Mouse (Mus musculus): ENCODE data around the gene Scamp1. TPM values are rescaled to one million over a fixed set of nuclear protein-coding genes. Genes with fewer than 3 reads are reported as not detected.

The Scamp1 gene
- polyA plus RNA-seq, 1 experiment from 2014 or later = 32.5 TPM

DNA sequence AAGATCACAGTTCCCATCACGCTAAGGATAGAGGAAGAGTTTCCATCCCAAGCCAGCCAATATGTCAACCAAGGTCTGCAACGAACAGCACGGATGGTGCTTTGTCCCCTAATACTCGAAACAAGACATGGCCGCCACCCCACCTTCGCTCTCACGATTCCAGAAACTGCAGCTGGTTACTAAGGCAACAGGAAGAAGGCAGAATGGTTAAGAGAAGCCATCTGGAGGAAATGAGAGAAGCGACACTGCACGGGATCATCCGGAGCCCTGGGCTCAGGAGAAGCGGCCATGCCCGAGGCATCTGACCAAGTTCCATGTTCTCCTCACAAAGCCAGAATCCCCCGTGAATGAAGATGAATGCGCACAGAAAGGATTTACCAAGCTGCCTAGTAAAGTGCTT, 62.0 kb downstream of the Scamp1 start:
- H3K36me3 ChIP-seq = peaks cover 32% of the 10 kb centered on the region
- H3K4me1 ChIP-seq = 0 out of 2 replicates have a peak, but pooled peaks cover 4% of the 10 kb centered on the region
- H3K4me3 ChIP-seq = no peak overlapping the region
- no peak for ATAC-seq (ENCODE audit: insufficient number of reproducible peaks, insufficient read depth, low FRiP score, low TSS enrichment, low read depth)
- H3K27me3 ChIP-seq = no peaks in the 10 kb centered on the region
- no peak overlapping the region for H3K9ac ChIP-seq
- WGBS = 55% methylated on average over 14 of the region's 14 CpGs
- H3K4me2 ChIP-seq = 0 out of 2 replicates have a peak overlapping the region, but pooled peaks have one; percentile 7
- no peaks in the 10 kb centered on the region for H3K9me3 ChIP-seq
- no peak overlapping the region; the same call in 1 of the 2 replicates for H3K27ac ChIP-seq

DNA sequence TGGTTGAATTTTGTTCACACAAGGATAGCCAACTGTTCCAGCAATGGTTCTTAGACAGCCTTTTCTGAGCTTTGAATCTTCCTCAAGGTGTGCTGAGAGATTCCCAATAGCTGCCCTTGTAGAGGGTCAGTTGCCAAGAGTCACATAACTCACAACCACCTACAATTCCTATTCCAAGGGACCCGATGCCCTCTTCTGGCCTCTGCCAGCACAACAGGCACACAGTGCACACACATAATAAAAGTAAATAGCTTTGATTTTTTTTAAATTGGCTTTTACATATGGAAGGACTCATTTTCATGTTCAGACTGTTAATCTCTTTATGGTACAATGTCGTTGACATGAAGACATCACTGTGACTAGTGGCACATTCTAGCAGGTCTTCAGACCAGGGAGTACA, 72.9 kb downstream of the Scamp1 start:
- Histone ChIP-seq H3K27me3 (no peaks in the 10 kb centered on the region), H3K4me3 (no peak overlapping the region), H3K4me2 (no peak overlapping the region), H3K4me1 (peaks cover 12% of the 10 kb centered on the region), H3K9ac (no peak overlapping the region), H3K27ac (no peak overlapping the region), H3K9me3 (peaks cover 4% of the 10 kb centered on the region; the same call in 1 of the 2 replicates), H3K36me3 (peaks cover 25% of the 10 kb centered on the region)
- 84% methylated on average over 2 of the region's 2 CpGs for WGBS
- ATAC-seq (ENCODE audit: insufficient number of reproducible peaks, insufficient read depth, low FRiP score, low TSS enrichment, low read depth) = no peak

DNA sequence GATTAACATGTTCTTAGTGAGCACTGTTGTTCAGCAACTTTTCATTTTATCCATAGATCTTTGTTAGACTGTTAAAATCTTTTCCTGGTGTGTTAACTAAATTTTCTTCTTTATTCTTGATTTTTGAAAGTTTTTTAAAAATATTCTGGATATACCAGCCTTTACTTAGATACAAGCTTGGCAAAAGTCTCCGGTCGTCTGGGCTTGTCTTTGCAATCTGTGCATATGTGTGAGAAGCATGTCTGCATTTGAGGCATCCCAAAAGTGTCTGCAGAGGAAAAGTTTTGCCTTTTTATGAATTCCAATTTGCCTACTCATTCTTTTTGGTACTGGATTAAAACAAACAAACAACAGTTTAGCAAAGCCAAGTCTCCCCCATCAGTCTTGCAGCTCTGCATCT, 73.5 kb downstream of the Scamp1 start:
- Histone ChIP-seq H3K9ac (no peak overlapping the region), H3K27me3 (no peaks in the 10 kb centered on the region), H3K4me2 (no peak overlapping the region), H3K9me3 (peaks cover 4% of the 10 kb centered on the region; the same call in 1 of the 2 replicates), H3K27ac (no peak overlapping the region), H3K36me3 (peaks cover 25% of the 10 kb centered on the region), H3K4me3 (no peak overlapping the region), H3K4me1 (peaks cover 12% of the 10 kb centered on the region)
- no peak for ATAC-seq (ENCODE audit: insufficient number of reproducible peaks, insufficient read depth, low FRiP score, low TSS enrichment, low read depth)
- 94% methylated on average over 2 of the region's 2 CpGs for WGBS

DNA sequence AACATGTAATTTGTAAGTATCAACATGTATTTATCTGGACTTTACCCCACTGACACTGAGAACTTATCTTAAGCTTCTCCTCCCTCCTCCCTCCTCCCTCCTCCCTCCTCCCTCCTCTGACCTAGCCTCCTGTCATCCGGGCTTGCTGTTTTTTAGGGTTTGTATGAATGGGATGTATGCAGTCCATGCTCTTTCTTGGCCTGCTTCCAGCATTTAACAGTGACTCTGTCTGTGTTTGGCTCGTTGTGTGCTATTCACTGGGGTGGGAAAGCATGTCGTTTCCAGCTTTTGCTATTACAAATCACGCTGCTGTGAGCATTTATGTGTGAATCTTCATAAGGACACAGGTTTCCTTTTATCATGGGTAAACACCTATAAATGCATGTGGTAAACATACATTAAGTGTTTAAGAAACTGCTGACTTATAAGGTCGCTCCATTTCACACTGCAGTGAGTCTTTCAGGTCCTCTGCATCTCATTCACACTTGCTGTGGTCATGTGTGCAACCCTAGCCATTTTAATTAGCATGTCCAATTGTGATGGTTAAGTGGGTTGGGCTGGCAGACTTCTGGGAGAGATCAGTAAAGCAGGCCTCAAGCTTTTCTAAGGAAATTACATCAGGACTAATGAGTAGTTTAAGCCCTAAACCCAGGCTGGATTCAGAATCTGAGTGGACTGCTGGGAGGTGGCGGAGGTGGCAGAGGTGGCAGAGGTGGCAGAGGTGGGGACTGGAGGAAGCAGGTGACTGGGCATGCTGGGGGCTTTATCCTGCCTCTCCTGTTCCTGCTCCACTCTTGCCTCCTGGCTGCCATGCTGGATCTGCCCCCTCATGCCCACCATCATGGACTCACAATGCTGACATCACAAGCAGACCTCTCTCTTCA, 74.2 kb downstream of the Scamp1 start:
- WGBS = 44% methylated on average over 6 of the region's 6 CpGs
- Histone ChIP-seq H3K27me3 (no peaks in the 10 kb centered on the region), H3K9me3 (peaks cover 4% of the 10 kb centered on the region; the same call in 1 of the 2 replicates), H3K36me3 (peaks cover 25% of the 10 kb centered on the region), H3K4me1 (peaks cover 12% of the 10 kb centered on the region), H3K9ac (no peak overlapping the region), H3K27ac (peak overlapping the region; percentile 60), H3K4me2 (no peak overlapping the region), H3K4me3 (no peak overlapping the region)
- no peak for ATAC-seq (ENCODE audit: insufficient number of reproducible peaks, insufficient read depth, low FRiP score, low TSS enrichment, low read depth)

DNA sequence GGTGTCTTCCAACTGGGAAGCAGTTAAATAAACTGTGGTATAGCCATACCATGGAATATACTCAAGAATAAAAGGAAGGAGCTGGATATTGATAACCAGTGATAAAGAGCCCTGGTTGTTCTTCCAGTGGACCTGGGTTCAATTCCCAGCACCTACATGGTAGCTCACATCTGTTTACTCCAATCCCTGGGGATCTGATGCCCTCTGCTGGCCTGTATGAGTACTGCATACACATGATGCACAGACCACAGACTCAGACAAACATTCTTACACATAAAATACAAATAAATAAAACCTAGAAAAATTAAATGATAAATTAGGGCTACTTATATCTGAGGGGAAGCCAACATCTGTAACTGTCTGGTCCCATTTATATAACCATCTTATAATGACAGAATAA, 76.8 kb downstream of the Scamp1 start:
- Histone ChIP-seq H3K27ac (no peak overlapping the region), H3K9ac (no peak overlapping the region), H3K27me3 (no peaks in the 10 kb centered on the region), H3K36me3 (peaks cover 23% of the 10 kb centered on the region), H3K4me1 (peaks cover 12% of the 10 kb centered on the region), H3K9me3 (peaks cover 4% of the 10 kb centered on the region; the same call in 1 of the 2 replicates), H3K4me3 (no peak overlapping the region), H3K4me2 (no peak overlapping the region)
- no peak for ATAC-seq (ENCODE audit: insufficient number of reproducible peaks, insufficient read depth, low FRiP score, low TSS enrichment, low read depth)

DNA sequence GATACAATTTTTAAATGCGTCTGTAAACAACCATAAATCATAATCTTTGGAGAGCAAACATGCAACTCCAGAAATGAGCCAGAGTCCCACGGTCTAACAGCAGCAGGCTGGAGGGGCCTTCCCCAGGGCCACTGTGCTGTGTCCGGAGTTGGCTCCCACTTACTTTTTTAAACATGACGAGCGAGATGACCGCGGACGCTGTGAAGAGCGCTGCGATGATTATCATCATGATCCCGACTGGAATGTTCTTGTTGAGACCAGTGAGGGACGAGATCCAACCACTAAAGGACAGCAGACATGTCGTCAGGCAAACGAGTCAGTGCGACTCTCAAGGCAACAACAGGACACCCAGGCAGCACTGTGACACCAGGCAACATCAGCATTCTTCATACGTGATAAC, 77.7 kb downstream of the Scamp1 start:
- Histone ChIP-seq H3K4me3 (no peak overlapping the region), H3K27me3 (no peaks in the 10 kb centered on the region), H3K9me3 (peaks cover 4% of the 10 kb centered on the region; the same call in 1 of the 2 replicates), H3K4me2 (no peak overlapping the region), H3K36me3 (peaks cover 24% of the 10 kb centered on the region), H3K27ac (no peak overlapping the region), H3K4me1 (peaks cover 12% of the 10 kb centered on the region), H3K9ac (no peak overlapping the region)
- WGBS = 95% methylated on average over 16 of the region's 16 CpGs
- ATAC-seq (ENCODE audit: insufficient number of reproducible peaks, insufficient read depth, low FRiP score, low TSS enrichment, low read depth) = no peak

DNA sequence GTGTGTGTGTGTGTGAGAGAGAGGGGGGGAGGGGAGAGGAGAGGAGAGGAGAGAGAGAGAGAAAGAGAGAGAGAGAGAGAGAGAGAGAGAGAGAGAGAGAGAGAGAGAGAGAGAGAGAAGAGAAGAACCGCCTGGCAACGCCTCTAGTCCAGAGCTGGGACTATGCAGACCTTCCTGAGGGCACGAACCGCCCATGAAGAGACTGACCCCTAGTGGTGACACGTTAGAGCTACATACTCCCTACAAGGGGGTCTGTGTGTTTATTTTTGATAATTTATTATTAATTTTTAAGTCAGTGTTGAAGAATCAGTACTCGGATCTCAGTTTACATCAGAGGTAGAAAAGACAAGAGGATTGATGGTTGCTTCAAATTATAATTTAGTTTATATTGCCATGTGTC, 80.4 kb downstream of the Scamp1 start:
- H3K36me3 ChIP-seq = peaks cover 24% of the 10 kb centered on the region
- H3K9me3 ChIP-seq = peaks cover 4% of the 10 kb centered on the region; the same call in 1 of the 2 replicates
- no peak for ATAC-seq (ENCODE audit: insufficient number of reproducible peaks, insufficient read depth, low FRiP score, low TSS enrichment, low read depth)
- H3K4me3 ChIP-seq = no peak overlapping the region
- H3K4me1 ChIP-seq = no peaks in the 10 kb centered on the region
- H3K27ac ChIP-seq = no peak overlapping the region
- 8% methylated on average over 6 of the region's 6 CpGs for WGBS
- H3K9ac ChIP-seq = no peak overlapping the region
- no peaks in the 10 kb centered on the region for H3K27me3 ChIP-seq
- no peak overlapping the region for H3K4me2 ChIP-seq

DNA sequence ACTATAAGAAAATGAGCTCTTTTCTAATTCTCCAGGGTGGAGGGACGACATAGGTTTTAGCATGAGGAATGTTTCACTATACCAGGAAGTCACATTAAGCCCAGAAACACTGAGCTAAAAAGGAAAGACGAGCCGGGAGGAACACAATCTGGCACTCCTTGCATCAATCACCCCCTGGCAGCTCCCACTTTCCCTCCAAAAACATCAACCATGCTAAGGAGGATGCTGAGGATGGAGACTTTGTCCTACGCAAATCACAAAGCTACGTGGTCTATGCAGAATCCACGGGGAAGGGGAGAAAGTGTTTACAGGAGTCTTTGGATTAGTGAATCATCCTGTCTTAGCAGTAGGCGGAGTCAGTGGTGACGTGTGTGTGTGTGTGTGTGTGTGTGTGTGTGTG, 85.8 kb downstream of the Scamp1 start:
- Histone ChIP-seq H3K4me1 (no peaks in the 10 kb centered on the region; the same call in 1 of the 2 replicates), H3K4me3 (no peak overlapping the region), H3K36me3 (peaks cover 25% of the 10 kb centered on the region), H3K4me2 (no peak overlapping the region), H3K27me3 (no peaks in the 10 kb centered on the region), H3K27ac (no peak overlapping the region), H3K9ac (no peak overlapping the region), H3K9me3 (no peaks in the 10 kb centered on the region)
- 57% methylated on average over 8 of the region's 8 CpGs for WGBS
- ATAC-seq (ENCODE audit: insufficient number of reproducible peaks, insufficient read depth, low FRiP score, low TSS enrichment, low read depth) = no peak

DNA sequence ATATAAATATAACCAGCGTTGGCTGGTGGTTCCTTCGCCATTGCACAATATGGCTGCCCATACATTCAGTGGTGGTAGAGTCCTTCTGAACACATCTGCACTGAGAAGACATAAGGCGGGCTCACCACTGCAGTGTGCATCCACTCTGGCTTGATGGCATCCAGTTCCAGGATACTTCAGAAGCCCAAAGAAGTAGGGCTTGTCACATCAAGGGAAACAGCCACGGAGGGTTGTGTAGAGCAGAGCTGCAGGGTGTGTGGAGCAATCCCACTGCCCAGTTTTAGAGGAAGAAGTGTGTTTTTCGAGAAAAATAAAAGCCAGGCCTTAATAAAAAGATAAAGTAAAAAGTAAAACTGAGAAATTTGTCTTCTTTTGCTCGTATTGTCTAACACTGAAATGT, 87.0 kb downstream of the Scamp1 start:
- WGBS = 87% methylated on average over 6 of the region's 6 CpGs
- Histone ChIP-seq H3K9ac (no peak overlapping the region), H3K27me3 (no peaks in the 10 kb centered on the region), H3K4me3 (no peak overlapping the region), H3K4me2 (no peak overlapping the region), H3K36me3 (peaks cover 27% of the 10 kb centered on the region), H3K27ac (no peak overlapping the region), H3K4me1 (no peaks in the 10 kb centered on the region; the same call in 1 of the 2 replicates), H3K9me3 (no peaks in the 10 kb centered on the region)
- no peak for ATAC-seq (ENCODE audit: insufficient number of reproducible peaks, insufficient read depth, low FRiP score, low TSS enrichment, low read depth)

DNA sequence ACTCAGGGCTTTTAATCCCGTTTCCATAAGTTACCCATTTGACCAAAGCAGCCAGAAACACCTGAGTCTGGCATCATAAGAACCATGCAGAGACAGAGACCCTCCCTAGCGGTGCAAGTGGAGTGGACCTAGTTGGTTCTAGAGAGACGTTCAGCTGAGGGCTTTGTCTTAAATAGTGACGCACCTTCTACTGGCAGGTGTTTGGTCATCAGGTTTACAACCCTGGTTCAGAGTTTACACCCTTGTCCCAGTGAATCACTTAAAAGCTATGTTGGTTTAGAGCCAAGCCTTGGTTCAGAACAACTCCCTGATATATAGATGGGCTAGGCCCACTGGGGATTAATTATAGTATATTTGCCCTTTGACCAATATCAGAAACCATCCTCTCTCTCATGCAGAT, 92.4 kb downstream of the Scamp1 start:
- ATAC-seq (ENCODE audit: insufficient number of reproducible peaks, insufficient read depth, low FRiP score, low TSS enrichment, low read depth) = no peak
- 93% methylated on average over 4 of the region's 4 CpGs for WGBS
- Histone ChIP-seq H3K27me3 (no peaks in the 10 kb centered on the region), H3K36me3 (peaks cover 50% of the 10 kb centered on the region), H3K9me3 (no peaks in the 10 kb centered on the region), H3K4me3 (no peak overlapping the region), H3K27ac (no peak overlapping the region), H3K4me2 (no peak overlapping the region), H3K9ac (no peak overlapping the region), H3K4me1 (peaks cover 7% of the 10 kb centered on the region)

DNA sequence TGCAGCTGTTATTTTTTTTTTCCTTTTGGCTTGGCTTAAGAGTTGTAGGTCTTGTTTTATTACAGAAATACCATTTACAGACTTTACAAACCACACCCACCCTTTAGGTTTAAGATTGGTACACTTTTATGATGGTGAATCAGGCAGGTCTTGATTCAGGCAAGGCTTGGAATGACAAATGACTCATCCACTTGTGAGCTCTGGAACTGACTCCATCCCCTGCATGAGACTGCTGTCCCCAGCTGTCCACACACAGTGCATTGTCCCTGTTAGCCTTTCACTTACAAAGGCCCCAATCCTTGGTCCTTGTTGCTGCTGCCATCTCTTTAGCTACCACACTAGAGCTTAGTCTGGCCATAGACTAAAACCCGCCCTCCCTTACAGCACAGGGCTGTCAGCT, 95.3 kb downstream of the Scamp1 start:
- ATAC-seq (ENCODE audit: insufficient number of reproducible peaks, insufficient read depth, low FRiP score, low TSS enrichment, low read depth) = no peak
- Histone ChIP-seq H3K36me3 (peaks cover 30% of the 10 kb centered on the region), H3K27ac (no peak overlapping the region), H3K9ac (no peak overlapping the region), H3K9me3 (no peaks in the 10 kb centered on the region), H3K27me3 (no peaks in the 10 kb centered on the region), H3K4me2 (no peak overlapping the region), H3K4me1 (peaks cover 31% of the 10 kb centered on the region), H3K4me3 (no peak overlapping the region)
- WGBS = 91% methylated on average over 1 of the region's 1 CpGs

Measured in embryonic facial prominence, embryonic 13.5 days (tissue).